Mouse (Mus musculus) forebrain, embryonic 14.5 days (tissue): ENCODE measurements around the gene BC034090. TPM values are rescaled to one million over a fixed set of nuclear protein-coding genes. Genes with fewer than 3 reads are reported as not detected.

Experiments
- ATAC-seq: fragments of 200-750 bp; cut with Nextera tagmentation; 2 replicates; pipeline ENCODE4 v1.8.0; 2017; ENCODE audit warnings: mild to moderate bottlenecking, moderate library complexity
- DNase-seq: peaks from one replicate; pipeline ENCODE4 v3.0.0-alpha.2; 2015; ENCODE audit warnings: low spot score
- H3K27ac ChIP-seq: fragments of 300-500 bp; sonication (generic); 2 replicates; pipeline ENCODE4 v1.5.1; 2014; ENCODE audit warnings: low read depth, mild to moderate bottlenecking, control low read depth, low read length, moderate library complexity
- H3K27me3 ChIP-seq: fragments of 300-500 bp; sonication (generic); replicated peaks from 2 replicates; pipeline ENCODE4 v1.6.1; 2014; ENCODE audit warnings: low read length, control low read depth, mixed read lengths; ENCODE audit not compliant: control insufficient read depth, insufficient read depth
- H3K36me3 ChIP-seq: fragments of 300-500 bp; sonication (generic); 2 replicates; pipeline ENCODE4 v1.6.1; 2014; ENCODE audit warnings: low read length, control low read depth; ENCODE audit not compliant: control insufficient read depth, insufficient read depth
- H3K4me1 ChIP-seq: fragments of 300-500 bp; sonication (generic); 2 replicates; pipeline ENCODE4 v1.6.1; 2014; ENCODE audit warnings: antibody characterized with exemption, low read length, control low read depth; ENCODE audit not compliant: control insufficient read depth, insufficient read depth
- H3K4me2 ChIP-seq: fragments of 300-500 bp; sonication (generic); 2 replicates; pipeline ENCODE4 v1.6.1; 2014; ENCODE audit warnings: mild to moderate bottlenecking, control low read depth, low read length
- H3K4me3 ChIP-seq: fragments of 300-500 bp; sonication (generic); 2 replicates; pipeline ENCODE4 v1.5.1; 2014; ENCODE audit warnings: low read depth, low read length, control low read depth
- H3K9ac ChIP-seq: fragments of 300-500 bp; sonication (generic); 2 replicates; pipeline ENCODE4 v1.6.1; 2014; ENCODE audit warnings: mild to moderate bottlenecking, low read length, control low read depth, moderate library complexity
- H3K9me3 ChIP-seq: fragments of 300-500 bp; sonication (generic); replicated peaks from 2 replicates; pipeline ENCODE4 v1.6.1; 2016; ENCODE audit warnings: low read length, control low read depth, mixed read lengths; ENCODE audit not compliant: control insufficient read depth
- whole genome bisulfite sequencing: fragments of 180-500 bp; shearing (Covaris S2); extraction: QIAGEN DNeasy Blood & Tissue Kit; methylation state at CpG from one replicate; pipeline ENCODE4 v1.1.7; 2014; 5-methylcytosine and 5-hydroxymethylcytosine counted together
- polyA plus RNA-seq: library from polyadenylated mRNA; unstranded; fragments of >200 nt; fragmentation: Nextera tagmentation; extraction: Ambion mirVana; gene quantifications from 2 replicates; pipeline ENCODE4 v1.2.1, GENCODE M21; 2014

Gene BC034090
- polyA plus RNA-seq, 1 experiment from 2014 or later = 2.4 TPM

- Histone ChIP-seq H3K36me3 (no peaks in the 10 kb centered on the region), H3K4me2 (no peak overlapping the region), H3K27ac (no peak overlapping the region), H3K27me3 (no peaks in the 10 kb centered on the region), H3K9me3 (no peaks in the 10 kb centered on the region), H3K9ac (no peak overlapping the region), H3K4me1 (peaks cover 31% of the 10 kb centered on the region), H3K4me3 (no peak overlapping the region)
- WGBS = 61% methylated on average over 9 of the region's 9 CpGs
- ATAC-seq (0 out of 2 replicates have a peak, but pooled peaks have one; percentile 19), DNase-seq (no peak)
Observed at GRCm38 (mm10) chr1:155215066-155215764, 29.0 kb downstream of the BC034090 start.

GRCm38 (mm10) chr1:155213912-155214311, 30.3 kb downstream of the BC034090 start:
- no peak overlapping the region for H3K4me2 ChIP-seq
- H3K4me3 ChIP-seq = no peak overlapping the region
- no peaks in the 10 kb centered on the region for H3K27me3 ChIP-seq
- ATAC-seq (no peak), DNase-seq (no peak)
- no peak overlapping the region for H3K9ac ChIP-seq
- H3K36me3 ChIP-seq = no peaks in the 10 kb centered on the region
- peaks cover 36% of the 10 kb centered on the region for H3K4me1 ChIP-seq
- no peaks in the 10 kb centered on the region for H3K9me3 ChIP-seq
- H3K27ac ChIP-seq = no peak overlapping the region
- 83% methylated on average over 7 of the region's 7 CpGs for WGBS

GRCm38 (mm10) chr1:155212936-155213774, 31.1 kb downstream of the BC034090 start:
- no peaks in the 10 kb centered on the region for H3K9me3 ChIP-seq
- peak overlapping the region; percentile 36; the same call in 1 of the 2 replicates for H3K9ac ChIP-seq
- H3K4me3 ChIP-seq = no peak overlapping the region
- H3K4me2 ChIP-seq = no peak overlapping the region
- DNase-seq (no peak), ATAC-seq (peak; percentile 16; the same call in 1 of the 2 replicates)
- 8% methylated on average over 18 of the region's 18 CpGs for WGBS
- peaks cover 36% of the 10 kb centered on the region for H3K4me1 ChIP-seq
- peak overlapping the region; percentile 61 for H3K27ac ChIP-seq
- no peaks in the 10 kb centered on the region for H3K27me3 ChIP-seq
- H3K36me3 ChIP-seq = no peaks in the 10 kb centered on the region

- ATAC-seq = peak; percentile 62
- no peaks in the 10 kb centered on the region for H3K27me3 ChIP-seq
- no peaks in the 10 kb centered on the region for H3K9me3 ChIP-seq
- peak overlapping the region; percentile 61 for H3K27ac ChIP-seq
- 9% methylated on average over 6 of the region's 6 CpGs for WGBS
- H3K9ac ChIP-seq = peak overlapping the region; percentile 30; the same call in 1 of the 2 replicates
- H3K4me1 ChIP-seq = peaks cover 36% of the 10 kb centered on the region
- no peak overlapping the region for H3K4me2 ChIP-seq
- DNase-seq = peak; percentile 71
- H3K4me3 ChIP-seq = no peak overlapping the region
- H3K36me3 ChIP-seq = peaks cover 4% of the 10 kb centered on the region; the same call in 1 of the 2 replicates
Observed at GRCm38 (mm10) chr1:155212493-155212892, 31.8 kb downstream of the BC034090 start.

- Histone ChIP-seq H3K4me1 (peaks cover 36% of the 10 kb centered on the region), H3K9ac (peak overlapping the region; percentile 30; the same call in 1 of the 2 replicates), H3K9me3 (no peaks in the 10 kb centered on the region), H3K36me3 (peaks cover 8% of the 10 kb centered on the region; the same call in 1 of the 2 replicates), H3K27ac (peak overlapping the region; percentile 61; the same call in 1 of the 2 replicates), H3K27me3 (no peaks in the 10 kb centered on the region), H3K4me2 (no peak overlapping the region), H3K4me3 (no peak overlapping the region)
- 45% methylated on average over 4 of the region's 4 CpGs for WGBS
- no peak for DNase-seq
- 0 out of 2 replicates have a peak, but pooled peaks have one; percentile 1 for ATAC-seq
Observed at GRCm38 (mm10) chr1:155212081-155212480, 32.2 kb downstream of the BC034090 start.

- H3K4me1 ChIP-seq = peaks cover 42% of the 10 kb centered on the region
Observed at GRCm38 (mm10) chr1:155211017-155211416, 33.2 kb downstream of the BC034090 start.

GRCm38 (mm10) chr1:155210011-155210763, 34.1 kb downstream of the BC034090 start:
- Histone ChIP-seq H3K4me1 (peaks cover 48% of the 10 kb centered on the region), H3K9me3 (no peaks in the 10 kb centered on the region), H3K36me3 (peaks cover 10% of the 10 kb centered on the region; the same call in 1 of the 2 replicates), H3K27me3 (no peaks in the 10 kb centered on the region), H3K4me2 (no peak overlapping the region), H3K4me3 (no peak overlapping the region), H3K27ac (peak overlapping the region; percentile 72), H3K9ac (0 out of 2 replicates have a peak overlapping the region, but pooled peaks have one; percentile 40)
- DNase-seq (peak; percentile 44), ATAC-seq (peak; percentile 15; the same call in 1 of the 2 replicates)
- WGBS = 54% methylated on average over 11 of the region's 11 CpGs

More at GRCm38 (mm10) chr1:155211017-155211416, 33.2 kb downstream of the BC034090 start:
- Histone ChIP-seq H3K4me3 (no peak overlapping the region), H3K9ac (no peak overlapping the region), H3K27me3 (no peaks in the 10 kb centered on the region), H3K27ac (peak overlapping the region; percentile 72; the same call in 1 of the 2 replicates), H3K9me3 (no peaks in the 10 kb centered on the region), H3K4me2 (no peak overlapping the region), H3K36me3 (peaks cover 10% of the 10 kb centered on the region; the same call in 1 of the 2 replicates)
- DNase-seq (no peak), ATAC-seq (no peak)
- whole genome bisulfite sequencing = 56% methylated on average over 7 of the region's 7 CpGs

- H3K4me3 ChIP-seq = no peak overlapping the region
- 58% methylated on average over 3 of the region's 3 CpGs for WGBS
- H3K9me3 ChIP-seq = no peaks in the 10 kb centered on the region
- H3K27me3 ChIP-seq = no peaks in the 10 kb centered on the region
- no peak for DNase-seq
- no peak overlapping the region for H3K9ac ChIP-seq
- ATAC-seq = no peak
- no peak overlapping the region for H3K27ac ChIP-seq
- peaks cover 10% of the 10 kb centered on the region for H3K36me3 ChIP-seq
- no peak overlapping the region for H3K4me2 ChIP-seq
- peaks cover 61% of the 10 kb centered on the region for H3K4me1 ChIP-seq
Observed at GRCm38 (mm10) chr1:155207859-155208258, 36.4 kb downstream of the BC034090 start.
